Mouse (Mus musculus) CH12.LX (cell line): ENCODE results near the gene Gnb1. TPM values are rescaled to one million over a fixed set of nuclear protein-coding genes. Genes with fewer than 3 reads are reported as not detected.
A peak's percentile ranks its signal among the peaks of the same experiment; 100 is the strongest.

Experiments
- DNase-seq: peaks from one replicate; pipeline ENCODE4 v3.0.0-alpha.2; 2013; ENCODE audit errors: extremely low read depth
- H3K27ac ChIP-seq: 2 replicates; pipeline ENCODE4 v1.5.1; 2012; ENCODE audit warnings: low read depth, mild to moderate bottlenecking, control low read depth, moderate library complexity; ENCODE audit not compliant: insufficient read depth
- H3K27me3 ChIP-seq: replicated peaks from 2 replicates; pipeline ENCODE3; 2012; ENCODE audit warnings: inconsistent platforms
- H3K36me3 ChIP-seq, 2 experiments: replicated peaks in 1 of 2; 2 replicates each; pipeline versions ENCODE3 to v1.6.1; 2012; ENCODE audit warnings: inconsistent platforms in 1 of 2, low read length in 1 of 2, mild to moderate bottlenecking in 1 of 2, mixed read lengths in 1 of 2, moderate library complexity in 1 of 2; ENCODE audit not compliant: control insufficient read depth in 1 of 2, insufficient read depth in 1 of 2
- H3K4me1 ChIP-seq, 2 experiments: 2 replicates each; pipeline ENCODE4 v1.6.1; 2012; ENCODE audit warnings: inconsistent platforms in 1 of 2, moderate library complexity in 1 of 2; ENCODE audit not compliant: insufficient read depth in 2 of 2, control insufficient read depth in 1 of 2
- H3K4me2 ChIP-seq: 2 replicates; pipeline ENCODE4 v1.6.1; 2012; ENCODE audit warnings: low read depth, mild to moderate bottlenecking, control low read depth; ENCODE audit not compliant: poor library complexity, insufficient read depth, severe bottlenecking
- H3K4me3 ChIP-seq, 3 experiments: fragments of 150-350 bp in 1 of 3; sonication (generic) in 1 of 3; replicated peaks in 1 of 3; 2 replicates each; pipeline versions ENCODE3 to v1.5.1; 2011 to 2012; ENCODE audit warnings: low read depth in 2 of 3, low read length in 2 of 3, mild to moderate bottlenecking in 2 of 3, moderate library complexity in 2 of 3, control low read depth in 1 of 3, improper control_type of control experiment in 1 of 3, inconsistent platforms in 1 of 3, mixed read lengths in 1 of 3; ENCODE audit not compliant: poor library complexity in 1 of 3
- H3K79me2 ChIP-seq: replicated peaks from 2 replicates; pipeline ENCODE4 v1.6.1; 2012; ENCODE audit warnings: mild to moderate bottlenecking, moderate library complexity; ENCODE audit not compliant: control insufficient read depth, poor library complexity, insufficient read depth, severe bottlenecking; ENCODE audit errors: extremely low read depth
- H3K9ac ChIP-seq: 2 replicates; pipeline ENCODE4 v1.6.1; 2012; ENCODE audit warnings: low read depth, mild to moderate bottlenecking, control low read depth, moderate library complexity; ENCODE audit not compliant: insufficient read depth
- H3K9me3 ChIP-seq: replicated peaks from 2 replicates; pipeline ENCODE3; 2012; ENCODE audit warnings: low read length, inconsistent platforms, mixed read lengths
- CTCF ChIP-seq, 2 experiments: IDR thresholded peaks in 1 of 2; conservative IDR thresholded peaks in 1 of 2; 2 replicates each; pipeline ENCODE4 v1.5.1; 2011 to 2012; ENCODE audit warnings: low read depth in 2 of 2, low read length in 2 of 2, improper control_type of control experiment in 1 of 2, inconsistent platforms in 1 of 2, mild to moderate bottlenecking in 1 of 2, moderate library complexity in 1 of 2
- E2F4 ChIP-seq: IDR thresholded peaks from 2 replicates; pipeline ENCODE4 v1.6.1; 2011; ENCODE audit warnings: low read depth, low read length, improper control_type of control experiment; ENCODE audit not compliant: insufficient replicate concordance
- ELF1 ChIP-seq: IDR thresholded peaks from 2 replicates; pipeline ENCODE4 v1.6.1; 2014; ENCODE audit warnings: low read depth, mild to moderate bottlenecking, inconsistent platforms, low read length, improper control_type of control experiment
- EP300 ChIP-seq: IDR thresholded peaks from 2 replicates; pipeline ENCODE4 v1.6.1; 2011; ENCODE audit warnings: low read length, improper control_type of control experiment
- ETS1 ChIP-seq: conservative IDR thresholded peaks from 2 replicates; pipeline ENCODE4 v1.6.1; 2012; ENCODE audit warnings: low read depth, mild to moderate bottlenecking, inconsistent platforms, low read length, improper control_type of control experiment, moderate library complexity
- GABPA ChIP-seq: IDR thresholded peaks from 2 replicates; pipeline ENCODE4 v1.6.1; 2012; ENCODE audit warnings: low read depth, low read length, improper control_type of control experiment, inconsistent platforms; ENCODE audit not compliant: insufficient replicate concordance
- HCFC1 ChIP-seq: IDR thresholded peaks from 2 replicates; pipeline ENCODE4 v1.6.1; 2012; ENCODE audit warnings: low read depth, mild to moderate bottlenecking, inconsistent platforms, low read length, improper control_type of control experiment
- IRF4 ChIP-seq: IDR thresholded peaks from 2 replicates; pipeline ENCODE4 v1.6.1; 2014; ENCODE audit warnings: low read depth, mild to moderate bottlenecking, inconsistent platforms, low read length, improper control_type of control experiment
- JUN ChIP-seq: IDR thresholded peaks from 2 replicates; pipeline ENCODE4 v1.6.1; 2011; ENCODE audit warnings: low read depth, mild to moderate bottlenecking, low read length, improper control_type of control experiment, moderate library complexity; ENCODE audit not compliant: insufficient read depth
- KAT2A ChIP-seq: IDR thresholded peaks from 2 replicates; pipeline ENCODE4 v1.6.1; 2012; ENCODE audit warnings: low read length, improper control_type of control experiment, inconsistent platforms; ENCODE audit not compliant: insufficient replicate concordance
- MAFK ChIP-seq: IDR thresholded peaks from 2 replicates; pipeline ENCODE4 v1.6.1; 2011; ENCODE audit warnings: low read length, improper control_type of control experiment; ENCODE audit not compliant: insufficient replicate concordance
- MAX ChIP-seq: IDR thresholded peaks from 2 replicates; pipeline ENCODE4 v1.6.1; 2011; ENCODE audit warnings: low read length, improper control_type of control experiment
- MYC ChIP-seq: IDR thresholded peaks from 2 replicates; pipeline ENCODE4 v1.6.1; 2011; ENCODE audit warnings: low read depth, mild to moderate bottlenecking, improper control_type of control experiment, low read length
- NELFE ChIP-seq: IDR thresholded peaks from 2 replicates; pipeline ENCODE4 v1.6.1; 2011; ENCODE audit warnings: low read depth, low read length, improper control_type of control experiment
- PAX5 ChIP-seq: IDR thresholded peaks from 2 replicates; pipeline ENCODE4 v1.6.1; 2012; ENCODE audit warnings: low read length, inconsistent platforms, mixed read lengths
- POLR2AphosphoS2 ChIP-seq: IDR thresholded peaks from 2 replicates; pipeline ENCODE4 v1.6.1; 2011; ENCODE audit warnings: low read depth, low read length, improper control_type of control experiment
- RAD21 ChIP-seq: IDR thresholded peaks from 2 replicates; pipeline ENCODE4 v1.6.1; 2011; ENCODE audit warnings: low read depth, mild to moderate bottlenecking, low read length, improper control_type of control experiment, moderate library complexity
- RCOR1 ChIP-seq: conservative IDR thresholded peaks from 2 replicates; pipeline ENCODE4 v1.6.1; 2012; ENCODE audit warnings: low read depth, mild to moderate bottlenecking, inconsistent platforms, low read length, improper control_type of control experiment
- SMC3 ChIP-seq: IDR thresholded peaks from 2 replicates; pipeline ENCODE4 v1.6.1; 2011; ENCODE audit warnings: low read depth, low read length, improper control_type of control experiment
- TBP ChIP-seq: conservative IDR thresholded peaks from 2 replicates; pipeline ENCODE4 v1.6.1; 2011; ENCODE audit warnings: low read depth, low read length, improper control_type of control experiment
- TCF12 ChIP-seq: IDR thresholded peaks from 2 replicates; pipeline ENCODE4 v1.6.1; 2014; ENCODE audit warnings: low read depth, mild to moderate bottlenecking, inconsistent platforms, low read length, improper control_type of control experiment
- UBTF ChIP-seq: IDR thresholded peaks from 2 replicates; pipeline ENCODE4 v1.6.1; 2012; ENCODE audit warnings: low read depth, mild to moderate bottlenecking, inconsistent platforms, low read length, improper control_type of control experiment, moderate library complexity
- USF1 ChIP-seq: IDR thresholded peaks from 2 replicates; pipeline ENCODE4 v1.6.1; 2014; ENCODE audit warnings: low read depth, mild to moderate bottlenecking, inconsistent platforms, low read length, improper control_type of control experiment
- USF2 ChIP-seq: conservative IDR thresholded peaks from 2 replicates; pipeline ENCODE4 v1.6.1; 2011; ENCODE audit warnings: low read depth, low read length, improper control_type of control experiment
- ZC3H11A ChIP-seq: IDR thresholded peaks from 2 replicates; pipeline ENCODE4 v1.6.1; 2012; ENCODE audit warnings: low read depth, mild to moderate bottlenecking, inconsistent platforms, low read length, improper control_type of control experiment
- ZMIZ1 ChIP-seq: IDR thresholded peaks from 2 replicates; pipeline ENCODE4 v1.6.1; 2012; ENCODE audit warnings: low read depth, mild to moderate bottlenecking, inconsistent platforms, low read length, improper control_type of control experiment
- ZNF384 ChIP-seq: IDR thresholded peaks from 2 replicates; pipeline ENCODE4 v1.6.1; 2012; ENCODE audit warnings: low read depth, low read length, improper control_type of control experiment, inconsistent platforms
- dilution Hi-C: fragments of 300-500 bp; cut with MboI; formaldehyde crosslinking; loops from 2 replicates; pipeline ENCODE4 v1.14.3; 2020; ENCODE audit warnings: low sequenced_read_pairs; ENCODE audit not compliant: extremely low pct_unique_long_range_greater_than_20kb, extremely low pct_ligation_motif_present
- in situ Hi-C: fragments of 300-500 bp; cut with MboI; formaldehyde crosslinking; loops from 3 replicates; pipeline ENCODE4 v1.14.3; 2019; ENCODE audit warnings: low sequenced_read_pairs, low pct_ligation_motif_present, low pct_unique_long_range_greater_than_20kb, mixed read lengths
- polyA plus RNA-seq: library from polyadenylated mRNA; unstranded; fragments of >175 nt; gene quantifications from 2 replicates; pipeline ENCODE4 v1.2.1, GENCODE M21; 2012; ENCODE audit warnings: low read depth; ENCODE audit not compliant: insufficient read length
- total RNA-seq, 2 experiments: library from RNA; depleted of rRNA; stranded (reverse); fragments of 300-350 nt in 1 of 2; fragments of >200 nt in 1 of 2; gene quantifications; 2 replicates each; pipeline ENCODE4 v1.2.3; 2012 to 2014

Gene Gnb1
- total and polyA plus RNA-seq, 3 experiments = 88.0 to 407 (median 134) TPM

GRCm38 (mm10) chr4:155560932-155561331 lies 69.8 kb downstream of the Gnb1 start:
- H3K36me3 ChIP-seq = peaks cover 36 to 49% of the 10 kb centered on the region in 2 experiments
- no peak for TF ChIP-seq HCFC1
- no peak for TF ChIP-seq USF1
- TF ChIP-seq SMC3 = no peak
- TF ChIP-seq ZC3H11A = no peak
- no peak for TF ChIP-seq MAFK
- TF ChIP-seq TBP = no peak
- TF ChIP-seq ELF1 = no peak
- TF ChIP-seq ZNF384 = no peak
- TF ChIP-seq RCOR1 = no peak
- no peak for TF ChIP-seq MAX
- no peak for TF ChIP-seq GABPA
- TF ChIP-seq NELFE = no peak
- no peak for TF ChIP-seq PAX5
- TF ChIP-seq UBTF = no peak
- TF ChIP-seq ZMIZ1 = no peak
- no peak for TF ChIP-seq EP300
- no peak for TF ChIP-seq TCF12
- TF ChIP-seq ETS1 = no peak

GRCm38 (mm10) chr4:155561661-155562442 lies 70.7 kb downstream of the Gnb1 start, which contains the start of gene Nadk:
Gene Nadk (plus strand): TSS chr4:155562378.
- H3K27ac ChIP-seq = peak within 1 kb of the TSS; percentile 88
- H3K4me2 ChIP-seq = peak within 1 kb of the TSS; percentile 87
- H3K27me3 ChIP-seq = no peaks in the 10 kb centered on the region
- TF ChIP-seq ELF1 (no peak), E2F4 (no peak), RAD21 (no peak), PAX5 (no peak), ZC3H11A (no peak), USF2 (no peak), CTCF (conservative IDR thresholded peaks at IDR 0.05 in 1 of 2, IDR thresholded peaks at IDR 0.05 in 1 of 2; ENCODE audit: low read depth in 2 of 2, low read length in 2 of 2) (no peak), TCF12 (no peak), ZMIZ1 (no peak), GABPA (no peak), KAT2A (no peak), POLR2AphosphoS2 (no peak), MYC (no peak), JUN (no peak), IRF4 (no peak), TBP (no peak), EP300 (no peak)
- peaks cover 30% of the 10 kb centered on the region for H3K79me2 ChIP-seq
- peaks cover 30 to 47% of the 10 kb centered on the region in 2 experiments for H3K36me3 ChIP-seq
- peak within 1 kb of the TSS; percentile 34 to 58 (median 46) for H3K4me3 ChIP-seq
- dilution Hi-C loops (no loop called here), in situ Hi-C loops (loop anchor here (10.0 kb wide), 1 partner anchor 47 kb away; no protein-coding TSS in a partner anchor)
- H3K9ac ChIP-seq = peak within 1 kb of the TSS; percentile 83
- peaks cover 21 to 67% of the 10 kb centered on the region in 2 experiments for H3K4me1 ChIP-seq
- DNase-seq = peak; percentile 36
- H3K9me3 ChIP-seq = no peaks in the 10 kb centered on the region

More at GRCm38 (mm10) chr4:155560932-155561331, 69.8 kb downstream of the Gnb1 start:
- Histone ChIP-seq H3K4me1 (peaks cover 15 to 58% of the 10 kb centered on the region in 2 experiments), H3K9ac (no peak overlapping the region), H3K27ac (peak overlapping the region; percentile 10; the same call in 1 of the 2 replicates), H3K4me2 (no peak overlapping the region), H3K4me3 (no peak overlapping the region), H3K79me2 (peaks cover 20% of the 10 kb centered on the region), H3K27me3 (no peaks in the 10 kb centered on the region), H3K9me3 (no peaks in the 10 kb centered on the region)
- dilution Hi-C loops (no loop called here), in situ Hi-C loops (loop anchor here (10.0 kb wide), 1 partner anchor 46 kb away; no protein-coding TSS in a partner anchor)
- no peak for DNase-seq
